Mouse (Mus musculus): ENCODE measurements at regions not wholly inside any gene's neighbourhood (a gene's known extent, or its start where the extent isn't known, plus 50 kb on each side); places are given as distances from the start of the nearest gene placed in this dataset.

DNA sequence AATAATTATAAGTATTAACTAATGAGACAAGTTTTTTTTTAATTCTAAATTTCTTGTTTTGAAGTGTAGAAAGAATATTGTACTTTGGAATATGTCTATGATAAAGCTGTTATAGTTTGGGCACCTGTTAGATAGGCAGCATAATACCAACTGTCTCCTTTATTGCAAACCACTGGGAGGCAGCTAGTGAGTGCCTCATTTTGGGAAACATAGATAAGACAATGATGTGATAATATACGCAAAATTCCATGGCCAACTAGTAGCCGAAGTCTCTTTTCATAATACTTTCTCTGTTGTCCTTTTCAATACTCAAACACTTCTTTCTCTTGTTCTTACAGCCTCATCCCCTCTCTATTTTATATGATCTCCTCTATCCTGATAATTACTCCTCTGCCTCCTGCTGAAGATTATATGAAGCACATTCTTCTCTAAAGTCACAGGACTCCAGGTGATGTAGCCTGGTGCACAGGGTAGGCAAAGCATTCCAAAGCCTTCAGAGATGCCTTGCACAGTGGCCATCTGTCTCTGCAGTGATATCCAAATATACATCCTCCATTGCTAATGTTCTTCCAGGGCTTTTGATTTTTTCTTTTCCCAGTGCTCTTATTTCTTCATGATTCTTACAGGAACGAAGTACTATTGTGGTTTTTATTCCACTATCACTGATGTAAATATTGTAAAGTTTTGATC lies 259.9 kb downstream of the Pdha2 start:
- Histone ChIP-seq H3K9me3 (no peaks in the 10 kb centered on the region), H3K4me3 (no peak overlapping the region), H3K9ac (no peak overlapping the region), H3K4me1 (peaks cover 8% of the 10 kb centered on the region), H3K36me3 (no peaks in the 10 kb centered on the region), H3K27ac (replicated peaks) (no peak overlapping the region), H3K27me3 (replicated peaks) (no peaks in the 10 kb centered on the region), H3K4me2 (no peak overlapping the region)
- no peak for ATAC-seq (ENCODE audit: extremely low read depth, insufficient number of reproducible peaks, low FRiP score, low TSS enrichment)
- WGBS, result 77% methylated on average over 3 of the region's 3 CpGs

DNA sequence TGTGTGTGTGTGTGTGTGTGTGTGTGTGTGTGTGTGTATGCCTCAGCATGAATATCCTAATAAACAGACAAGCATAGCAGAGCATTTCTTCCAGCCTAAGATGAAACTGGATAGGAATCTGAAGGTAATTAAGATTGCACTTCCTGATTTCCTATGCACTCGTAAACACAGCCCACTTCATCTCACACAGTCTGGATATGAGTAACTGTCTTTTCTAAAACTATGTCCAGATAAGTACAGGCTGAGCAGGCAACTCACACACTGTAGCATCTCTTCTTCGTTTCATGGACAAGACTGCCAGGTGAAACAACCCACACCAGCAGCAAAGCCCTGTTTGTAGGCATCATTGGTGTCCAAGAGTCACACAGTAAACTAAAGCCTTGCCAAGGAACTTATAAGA lies 261.1 kb downstream of the Pdha2 start:
- no peak for ATAC-seq (ENCODE audit: extremely low read depth, insufficient number of reproducible peaks, low FRiP score, low TSS enrichment)
- WGBS, result 56% methylated on average over 2 of the region's 2 CpGs

DNA sequence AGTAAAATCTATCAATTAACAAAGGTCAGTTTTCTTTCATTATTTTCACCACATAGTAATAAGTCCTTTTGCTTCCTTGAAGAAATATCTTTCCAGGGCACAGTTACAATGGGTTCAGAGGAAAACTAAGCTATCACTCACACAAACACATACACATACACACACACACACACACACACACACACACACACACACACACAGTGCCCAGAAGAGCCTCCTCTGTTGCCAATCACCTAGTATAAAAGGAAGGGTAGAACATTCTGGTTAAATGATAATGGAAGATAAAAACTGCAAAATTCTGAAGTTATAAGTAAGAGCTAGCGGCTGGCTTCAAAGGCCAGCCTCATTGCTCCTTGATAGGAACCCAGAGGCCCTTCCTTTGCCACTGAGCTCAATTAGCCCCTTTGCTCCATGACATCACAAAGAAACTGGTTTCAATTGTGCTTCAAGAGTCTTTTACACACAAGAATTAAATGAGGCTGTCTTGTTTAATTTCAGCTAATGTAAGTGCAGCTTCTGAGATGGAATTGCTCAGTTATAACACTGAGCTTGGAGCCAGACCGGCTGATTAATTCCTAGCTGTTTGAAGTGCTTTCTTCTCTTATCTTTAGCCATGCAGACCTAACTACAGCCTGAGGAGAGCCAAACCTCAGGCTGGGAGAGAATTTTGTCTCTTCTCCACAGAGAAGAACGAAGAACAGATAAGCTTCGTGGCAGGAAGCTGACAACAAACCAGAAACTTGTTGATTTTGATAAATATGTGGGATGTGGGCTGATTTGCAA lies 262.1 kb downstream of the Pdha2 start:
- H3K4me1 ChIP-seq, result peaks cover 8% of the 10 kb centered on the region
- no peak overlapping the region for H3K27ac ChIP-seq (replicated peaks)
- no peak for ATAC-seq (ENCODE audit: extremely low read depth, insufficient number of reproducible peaks, low FRiP score, low TSS enrichment)
- no peak overlapping the region for H3K4me3 ChIP-seq
- H3K4me2 ChIP-seq, result no peak overlapping the region
- no peaks in the 10 kb centered on the region for H3K9me3 ChIP-seq
- H3K36me3 ChIP-seq, result no peaks in the 10 kb centered on the region
- H3K9ac ChIP-seq, result no peak overlapping the region
- 10% methylated on average over 4 of the region's 4 CpGs for WGBS
- no peaks in the 10 kb centered on the region for H3K27me3 ChIP-seq (replicated peaks)

More for the DNA sequence above, 261.1 kb downstream of the Pdha2 start:
- Histone ChIP-seq H3K4me3 (no peak overlapping the region), H3K27ac (replicated peaks) (no peak overlapping the region), H3K9ac (no peak overlapping the region), H3K9me3 (no peaks in the 10 kb centered on the region), H3K36me3 (no peaks in the 10 kb centered on the region), H3K4me2 (no peak overlapping the region), H3K27me3 (replicated peaks) (no peaks in the 10 kb centered on the region), H3K4me1 (peaks cover 8% of the 10 kb centered on the region)

GRCm38 (mm10) chr3:140942450-140942849 lies 269.7 kb downstream of the Pdha2 start:
- 75% methylated on average over 1 of the region's 1 CpGs for WGBS
- H3K36me3 ChIP-seq, result no peaks in the 10 kb centered on the region
- H3K9ac ChIP-seq, result no peak overlapping the region
- no peaks in the 10 kb centered on the region for H3K27me3 ChIP-seq (replicated peaks)
- no peaks in the 10 kb centered on the region for H3K9me3 ChIP-seq
- ATAC-seq (ENCODE audit: extremely low read depth, insufficient number of reproducible peaks, low FRiP score, low TSS enrichment), result no peak
- no peaks in the 10 kb centered on the region for H3K4me1 ChIP-seq
- no peak overlapping the region for H3K4me3 ChIP-seq
- H3K27ac ChIP-seq (replicated peaks), result no peak overlapping the region
- no peak overlapping the region for H3K4me2 ChIP-seq

DNA sequence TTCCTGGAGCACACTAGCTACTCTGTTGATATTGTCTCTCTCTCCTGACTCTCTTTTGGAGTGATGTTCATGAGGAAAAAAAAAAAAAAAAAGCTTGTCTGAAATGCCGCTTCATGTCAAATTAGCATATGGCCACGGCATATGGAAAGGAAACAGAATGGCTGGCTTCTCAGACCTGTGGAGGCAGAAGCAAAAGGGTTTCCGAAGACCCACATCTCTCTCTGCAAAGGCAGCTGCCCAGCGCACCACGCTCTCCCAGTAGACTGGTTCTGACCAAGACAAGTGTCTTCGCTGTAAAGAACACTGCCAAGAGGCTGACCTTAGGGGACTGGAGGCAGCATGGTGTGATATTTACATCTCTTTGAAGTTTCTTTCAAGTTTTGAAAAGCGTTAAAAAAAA lies 270.3 kb downstream of the Pdha2 start:
- no peak for ATAC-seq (ENCODE audit: extremely low read depth, insufficient number of reproducible peaks, low FRiP score, low TSS enrichment)
- H3K4me2 ChIP-seq, result no peak overlapping the region
- no peak overlapping the region for H3K27ac ChIP-seq (replicated peaks)
- H3K36me3 ChIP-seq, result no peaks in the 10 kb centered on the region
- 71% methylated on average over 7 of the region's 7 CpGs for WGBS
- no peaks in the 10 kb centered on the region for H3K9me3 ChIP-seq
- H3K27me3 ChIP-seq (replicated peaks), result no peaks in the 10 kb centered on the region
- H3K4me3 ChIP-seq, result no peak overlapping the region
- H3K9ac ChIP-seq, result no peak overlapping the region
- H3K4me1 ChIP-seq, result no peaks in the 10 kb centered on the region

GRCm38 (mm10) chr3:140941316-140941715 lies 270.8 kb downstream of the Pdha2 start:
- Histone ChIP-seq H3K9ac (no peak overlapping the region), H3K27me3 (replicated peaks) (no peaks in the 10 kb centered on the region), H3K4me2 (no peak overlapping the region), H3K4me1 (no peaks in the 10 kb centered on the region), H3K9me3 (no peaks in the 10 kb centered on the region), H3K27ac (replicated peaks) (no peak overlapping the region), H3K36me3 (no peaks in the 10 kb centered on the region), H3K4me3 (no peak overlapping the region)
- ATAC-seq (ENCODE audit: extremely low read depth, insufficient number of reproducible peaks, low FRiP score, low TSS enrichment), result no peak
- 81% methylated on average over 6 of the region's 6 CpGs for WGBS

DNA sequence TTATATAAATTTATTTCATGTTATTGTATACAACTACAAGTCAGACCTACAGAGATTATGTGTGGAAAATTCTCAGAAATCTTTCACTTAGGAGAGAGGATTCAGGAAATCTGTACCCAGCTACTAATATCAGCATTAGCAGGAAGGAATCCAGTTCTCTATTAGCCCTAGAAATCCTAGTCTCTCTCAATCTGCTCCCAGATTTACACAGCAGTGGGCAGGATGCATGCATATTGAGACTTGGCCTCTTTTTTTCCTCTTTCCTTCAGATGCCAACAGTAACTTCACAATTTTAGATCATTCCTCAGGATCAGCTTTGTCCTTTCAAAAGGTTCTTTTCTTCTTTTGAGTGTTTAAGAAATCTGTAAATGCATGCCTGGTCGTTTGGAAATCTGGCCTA lies 279.0 kb downstream of the Pdha2 start:
- no peaks in the 10 kb centered on the region for H3K9me3 ChIP-seq
- H3K27ac ChIP-seq (replicated peaks), result no peak overlapping the region
- WGBS, result 29% methylated on average over 1 of the region's 1 CpGs
- H3K36me3 ChIP-seq, result no peaks in the 10 kb centered on the region
- H3K4me2 ChIP-seq, result no peak overlapping the region
- H3K9ac ChIP-seq, result no peak overlapping the region
- no peaks in the 10 kb centered on the region for H3K4me1 ChIP-seq
- no peaks in the 10 kb centered on the region for H3K27me3 ChIP-seq (replicated peaks)
- no peak for ATAC-seq (ENCODE audit: extremely low read depth, insufficient number of reproducible peaks, low FRiP score, low TSS enrichment)
- no peak overlapping the region for H3K4me3 ChIP-seq

- 82% methylated on average over 5 of the region's 5 CpGs for WGBS
Observed at GRCm38 (mm10) chr3:140926689-140927088, 285.5 kb downstream of the Pdha2 start.

DNA sequence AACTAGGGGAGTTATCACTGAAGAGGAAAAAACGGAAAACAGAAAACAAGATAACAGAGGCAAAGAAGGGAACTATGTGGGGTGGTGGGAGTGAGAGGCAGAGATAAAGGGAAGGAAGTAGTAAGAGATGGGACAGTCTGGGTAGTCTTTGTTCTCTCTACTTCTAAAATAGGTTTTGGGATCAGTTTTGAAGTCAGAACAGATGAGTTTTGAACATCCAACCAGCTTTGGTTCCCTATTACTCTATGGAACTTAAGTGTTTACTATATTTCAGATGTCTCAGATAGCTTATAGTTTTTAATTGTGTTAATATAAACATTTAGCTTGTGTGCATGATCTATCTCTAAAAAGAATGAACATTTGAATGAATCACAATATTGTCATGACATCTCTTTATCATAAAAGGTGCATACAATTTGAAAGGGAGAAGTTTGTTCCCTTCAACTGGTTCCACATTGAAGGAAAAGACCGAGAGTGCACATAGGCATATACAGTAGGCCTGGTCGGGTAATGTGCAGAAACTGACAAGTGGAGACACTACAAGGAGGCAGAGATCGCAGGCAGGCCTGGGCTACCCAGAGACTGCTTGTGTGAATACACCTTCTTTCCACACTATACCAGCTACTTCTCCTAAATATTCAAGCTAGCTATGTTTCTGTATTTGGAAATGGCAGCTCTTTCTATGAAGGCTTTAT lies 335.8 kb downstream of the Pdha2 start:
- no peaks in the 10 kb centered on the region for H3K9me3 ChIP-seq
- 60% methylated on average over 4 of the region's 4 CpGs for WGBS
- no peak overlapping the region for H3K4me2 ChIP-seq
- no peak overlapping the region for H3K27ac ChIP-seq (replicated peaks)
- no peaks in the 10 kb centered on the region for H3K27me3 ChIP-seq (replicated peaks)
- no peak overlapping the region for H3K4me3 ChIP-seq
- H3K4me1 ChIP-seq, result no peaks in the 10 kb centered on the region
- H3K9ac ChIP-seq, result no peak overlapping the region
- ATAC-seq (ENCODE audit: extremely low read depth, insufficient number of reproducible peaks, low FRiP score, low TSS enrichment), result no peak
- H3K36me3 ChIP-seq, result no peaks in the 10 kb centered on the region

More at GRCm38 (mm10) chr3:140926689-140927088, 285.5 kb downstream of the Pdha2 start:
- H3K9me3 ChIP-seq, result no peaks in the 10 kb centered on the region
- no peaks in the 10 kb centered on the region for H3K27me3 ChIP-seq (replicated peaks)
- ATAC-seq (ENCODE audit: extremely low read depth, insufficient number of reproducible peaks, low FRiP score, low TSS enrichment), result no peak
- no peaks in the 10 kb centered on the region for H3K4me1 ChIP-seq
- H3K4me3 ChIP-seq, result no peak overlapping the region
- no peak overlapping the region for H3K9ac ChIP-seq
- H3K27ac ChIP-seq (replicated peaks), result no peak overlapping the region
- H3K4me2 ChIP-seq, result no peak overlapping the region
- H3K36me3 ChIP-seq, result no peaks in the 10 kb centered on the region

- H3K27me3 ChIP-seq (replicated peaks), result no peaks in the 10 kb centered on the region
- no peak overlapping the region for H3K9ac ChIP-seq
- no peaks in the 10 kb centered on the region for H3K9me3 ChIP-seq
- 43% methylated on average over 4 of the region's 4 CpGs for WGBS
- H3K4me2 ChIP-seq, result no peak overlapping the region
- H3K27ac ChIP-seq (replicated peaks), result no peak overlapping the region
- H3K4me1 ChIP-seq, result no peaks in the 10 kb centered on the region
- ATAC-seq (ENCODE audit: extremely low read depth, insufficient number of reproducible peaks, low FRiP score, low TSS enrichment), result no peak
- H3K4me3 ChIP-seq, result no peak overlapping the region
- H3K36me3 ChIP-seq, result no peaks in the 10 kb centered on the region
Observed at GRCm38 (mm10) chr3:140875500-140876200, 336.5 kb downstream of the Pdha2 start.
